Mouse (Mus musculus): ENCODE data around the gene Rnf227.

DNA sequence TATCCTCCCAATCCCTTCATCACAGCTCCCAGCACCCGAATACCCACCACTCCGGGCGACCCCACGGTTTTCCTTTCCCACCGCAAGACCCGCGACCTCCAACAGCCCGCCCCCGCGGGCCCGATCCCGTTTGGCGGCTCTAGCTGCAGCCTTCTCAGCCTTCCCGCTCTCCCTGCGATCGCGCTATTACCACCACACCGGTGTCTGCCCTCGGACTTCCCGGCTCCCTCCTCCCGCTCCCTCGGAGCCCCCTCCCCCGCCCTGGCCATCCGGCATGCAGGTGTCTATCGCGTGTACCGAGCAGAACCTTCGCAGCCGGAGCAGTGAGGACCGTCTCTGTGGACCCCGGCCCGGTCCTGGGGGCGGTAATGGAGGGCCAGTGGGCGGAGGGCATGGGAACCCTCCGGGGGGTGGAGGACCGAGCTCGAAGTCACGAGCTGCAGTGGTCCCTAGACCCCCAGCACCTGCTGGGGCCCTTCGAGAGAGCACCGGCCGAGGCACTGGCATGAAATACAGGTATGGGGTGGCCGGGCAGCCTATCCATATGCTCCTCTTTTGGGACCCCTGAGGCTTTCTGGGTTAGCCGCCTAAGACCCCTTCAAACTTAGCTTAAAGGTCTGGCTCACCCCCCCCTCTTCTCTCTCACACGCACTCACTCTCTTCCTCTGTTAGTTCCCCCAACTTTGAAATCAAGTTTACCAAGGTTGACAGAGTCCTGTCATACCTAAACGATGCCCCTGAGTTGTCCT, 13.7 kb upstream of the Rnf227 start:
- TF ChIP-seq FLI1 (IDR thresholded peaks at IDR 0.05; ENCODE audit: low read length) = no peak
- no peak for TF ChIP-seq GATA1 (IDR thresholded peaks at IDR 0.05; ENCODE audit: borderline replicate concordance, low read length)

All from megakaryocyte, embryonic 14.5 days (primary cell).